Mouse (Mus musculus): Measurements from ENCODE around the gene Calr4. TPM values are rescaled to one million over a fixed set of nuclear protein-coding genes. Genes with fewer than 3 reads are reported as not detected.

Calr4 gene
- total and polyA plus RNA-seq, 3 experiments, result not detected

DNA sequence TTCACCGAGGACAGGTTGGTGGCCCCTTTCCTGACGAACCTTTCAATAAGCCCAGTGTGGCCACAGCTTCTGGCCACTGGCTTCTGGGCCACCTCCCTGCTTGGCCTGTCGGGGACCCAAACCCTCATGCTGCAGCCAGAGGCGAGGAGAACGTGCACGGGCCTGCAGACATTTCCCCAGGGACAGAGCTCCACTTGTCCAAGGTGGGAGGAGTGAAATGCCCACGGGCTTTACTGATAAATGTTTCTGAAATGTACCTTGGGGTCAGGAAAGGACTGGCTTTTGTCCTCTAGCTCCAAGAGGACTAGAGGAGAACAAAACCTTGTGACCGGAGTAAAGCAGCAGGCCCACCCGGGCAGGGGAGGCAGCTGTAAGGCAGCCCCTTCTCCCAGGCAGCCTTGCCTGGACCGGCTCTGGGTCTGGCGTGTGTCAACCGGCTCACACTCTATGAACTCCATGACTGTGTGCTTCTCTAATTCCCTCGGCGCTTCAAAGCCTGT lies 13.8 kb upstream of the Calr4 start:
- Histone ChIP-seq H3K9me3 (replicated peaks; ENCODE audit: low read length) (no peaks in the 10 kb centered on the region), H3K4me1 (ENCODE audit: control insufficient read depth in 1 of 2, insufficient read depth in 2 of 2) (peaks cover 8 to 11% of the 10 kb centered on the region in 2 experiments; a peak in 2 of 4 replicates), H3K79me2 (replicated peaks; ENCODE audit: control insufficient read depth, extremely low read depth, insufficient read depth, poor library complexity, severe bottlenecking) (no peaks in the 10 kb centered on the region), H3K4me2 (ENCODE audit: insufficient read depth, low read depth, poor library complexity, severe bottlenecking) (no peak overlapping the region), H3K27me3 (replicated peaks) (no peaks in the 10 kb centered on the region), H3K27ac (ENCODE audit: insufficient read depth, low read depth) (no peak overlapping the region), H3K4me3 (replicated peaks in 1 of 3; ENCODE audit: low read depth in 2 of 3, low read length in 2 of 3, poor library complexity in 1 of 3) (no peak overlapping the region), H3K36me3 (replicated peaks in 1 of 2; ENCODE audit: control insufficient read depth in 1 of 2, insufficient read depth in 1 of 2, low read length in 1 of 2) (no peaks in the 10 kb centered on the region), H3K9ac (ENCODE audit: insufficient read depth, low read depth) (no peak overlapping the region)
- no peak for TF ChIP-seq MAZ (IDR thresholded peaks at IDR 0.05; ENCODE audit: low read depth, low read length)
- 0 out of 2 replicates have a peak, but pooled peaks have one; percentile 19 for TF ChIP-seq BHLHE40 (IDR thresholded peaks at IDR 0.05; ENCODE audit: low read depth, low read length)
- TF ChIP-seq MAX (IDR thresholded peaks at IDR 0.05; ENCODE audit: low read length), result no peak
- no peak for TF ChIP-seq ZKSCAN1 (IDR thresholded peaks at IDR 0.05; ENCODE audit: borderline replicate concordance, low read depth, low read length)
- no peak for DNase-seq (ENCODE audit: extremely low read depth)
- in situ Hi-C loops (cut with MboI; ENCODE audit: low pct_ligation_motif_present, low pct_unique_long_range_greater_than_20kb, low sequenced_read_pairs), result no loop called here
- dilution Hi-C loops (cut with MboI; ENCODE audit: extremely low pct_ligation_motif_present, extremely low pct_unique_long_range_greater_than_20kb, low sequenced_read_pairs), result no loop called here

DNA sequence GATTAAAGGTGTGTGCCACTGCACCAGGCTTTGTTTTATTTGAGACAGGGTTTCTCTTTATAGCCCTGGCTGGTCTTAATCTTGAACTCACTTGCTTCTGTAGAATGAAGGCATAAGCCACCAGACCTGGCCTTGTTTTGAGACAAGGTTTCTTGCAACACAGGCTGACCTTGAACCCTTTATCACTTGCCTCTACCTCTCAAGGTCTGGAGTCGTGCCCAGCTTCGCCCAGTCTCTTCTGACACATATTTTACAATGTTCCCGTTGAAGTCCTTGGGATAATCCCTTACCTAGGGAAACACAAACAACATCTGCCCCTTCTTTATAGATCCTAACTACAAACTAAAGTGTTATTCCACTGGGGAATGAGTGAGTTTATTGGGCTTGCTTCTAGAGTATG lies 12.3 kb upstream of the Calr4 start:
- TF ChIP-seq EP300 (IDR thresholded peaks at IDR 0.05; ENCODE audit: low read length) (no peak), MAFK (IDR thresholded peaks at IDR 0.05; ENCODE audit: insufficient replicate concordance, low read length) (no peak), E2F4 (IDR thresholded peaks at IDR 0.05; ENCODE audit: insufficient replicate concordance, low read depth, low read length) (no peak), ZKSCAN1 (IDR thresholded peaks at IDR 0.05; ENCODE audit: borderline replicate concordance, low read depth, low read length) (no peak), SIN3A (IDR thresholded peaks at IDR 0.05; ENCODE audit: low read length) (no peak), MYC (IDR thresholded peaks at IDR 0.05; ENCODE audit: low read depth, low read length) (no peak), JUN (IDR thresholded peaks at IDR 0.05; ENCODE audit: insufficient read depth, low read depth, low read length) (no peak), HCFC1 (IDR thresholded peaks at IDR 0.05; ENCODE audit: low read depth, low read length) (no peak), RCOR1 (conservative IDR thresholded peaks at IDR 0.05; ENCODE audit: low read depth, low read length) (no peak)
- in situ Hi-C loops (cut with MboI; ENCODE audit: low pct_ligation_motif_present, low pct_unique_long_range_greater_than_20kb, low sequenced_read_pairs) (no loop called here), dilution Hi-C loops (cut with MboI; ENCODE audit: extremely low pct_ligation_motif_present, extremely low pct_unique_long_range_greater_than_20kb, low sequenced_read_pairs) (no loop called here)
- H3K79me2 ChIP-seq (replicated peaks; ENCODE audit: control insufficient read depth, extremely low read depth, insufficient read depth, poor library complexity, severe bottlenecking), result no peaks in the 10 kb centered on the region
- H3K4me1 ChIP-seq (ENCODE audit: control insufficient read depth in 1 of 2, insufficient read depth in 2 of 2), result peaks cover 8 to 11% of the 10 kb centered on the region in 2 experiments; a peak in 2 of 4 replicates
- no peak overlapping the region for H3K4me3 ChIP-seq (replicated peaks in 1 of 3; ENCODE audit: low read depth in 2 of 3, low read length in 2 of 3, poor library complexity in 1 of 3)
- no peak overlapping the region for H3K4me2 ChIP-seq (ENCODE audit: insufficient read depth, low read depth, poor library complexity, severe bottlenecking)
- no peaks in the 10 kb centered on the region for H3K27me3 ChIP-seq (replicated peaks)
- no peak overlapping the region for H3K27ac ChIP-seq (ENCODE audit: insufficient read depth, low read depth)
- no peak for DNase-seq (ENCODE audit: extremely low read depth)
- H3K9me3 ChIP-seq (replicated peaks; ENCODE audit: low read length), result no peaks in the 10 kb centered on the region
- H3K36me3 ChIP-seq (replicated peaks in 1 of 2; ENCODE audit: control insufficient read depth in 1 of 2, insufficient read depth in 1 of 2, low read length in 1 of 2), result no peaks in the 10 kb centered on the region
- no peak overlapping the region for H3K9ac ChIP-seq (ENCODE audit: insufficient read depth, low read depth)
